8 mouse cellular contexts compared by ENCODE assay signal in the genomic region with DNA sequence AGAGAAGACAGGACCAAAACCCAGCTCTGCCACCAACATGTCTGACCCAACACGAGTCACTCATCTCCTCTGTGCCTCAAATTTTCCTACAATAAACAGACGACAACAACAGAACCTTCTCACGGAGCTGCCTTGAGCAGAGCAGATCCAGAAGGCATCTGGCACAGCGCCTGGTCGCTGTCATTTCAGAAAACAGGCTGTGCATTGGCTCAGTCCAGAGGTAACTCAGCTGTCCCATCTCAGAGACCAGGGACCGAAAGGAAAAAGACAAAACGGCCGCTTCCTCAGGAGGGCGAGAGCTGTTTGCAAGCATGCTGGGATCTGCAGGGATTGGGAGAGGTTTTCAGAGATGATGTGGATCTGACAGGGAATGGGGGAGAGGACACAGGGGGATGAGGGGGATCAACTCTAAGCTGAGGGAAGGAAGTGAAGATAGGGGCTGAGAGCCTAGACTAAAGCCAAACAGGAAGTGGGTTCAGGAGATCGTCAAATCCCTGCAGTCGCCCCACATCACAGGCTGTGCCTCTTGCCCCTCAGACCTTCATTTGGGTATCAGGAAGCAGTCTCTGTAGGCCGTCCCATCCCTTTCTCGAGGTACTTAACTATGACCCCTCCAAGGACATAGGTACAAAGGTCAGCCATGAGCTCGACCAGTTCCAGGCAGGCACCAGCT. TPM values are rescaled to one million over a fixed set of nuclear protein-coding genes. Genes with fewer than 3 reads are reported as not detected.
DNase-seq lines count a peak whose midpoint lies in the region; ATAC-seq lines count a peak whose summit lies in the region.

No protein-coding gene starts in this region.

- no peak overlapping the region for H3K27ac ChIP-seq in embryonic facial prominence, embryonic 14.5 days (replicated peaks; ENCODE audit: low read depth, low read length)
- peak overlapping the region; percentile 98 for H3K27ac ChIP-seq in liver, embryonic 11.5 days (ENCODE audit: low read depth, low read length)
- H3K27ac ChIP-seq in midbrain, embryonic 13.5 days = no peak overlapping the region

- H3K9me3 ChIP-seq in embryonic facial prominence, embryonic 14.5 days (ENCODE audit: control insufficient read depth, low read length) = no peaks in the 10 kb centered on the region
- no peaks in the 10 kb centered on the region for H3K9me3 ChIP-seq in liver, embryonic 11.5 days (ENCODE audit: control insufficient read depth, low read length)
- no peaks in the 10 kb centered on the region for H3K9me3 ChIP-seq in midbrain, embryonic 13.5 days

- no peaks in the 10 kb centered on the region for H3K36me3 ChIP-seq in embryonic facial prominence, embryonic 14.5 days (ENCODE audit: control insufficient read depth, insufficient read depth, low read length)
- H3K36me3 ChIP-seq in liver, embryonic 11.5 days (ENCODE audit: control insufficient read depth, insufficient read depth, low read length) = peaks cover 19% of the 10 kb centered on the region
- 0 out of 2 replicates have a peak, but pooled peaks cover 2% of the 10 kb centered on the region for H3K36me3 ChIP-seq in midbrain, embryonic 13.5 days

- no peaks in the 10 kb centered on the region for H3K27me3 ChIP-seq in embryonic facial prominence, embryonic 14.5 days (replicated peaks; ENCODE audit: control insufficient read depth, insufficient read depth, low read length)
- no peaks in the 10 kb centered on the region for H3K27me3 ChIP-seq in liver, embryonic 11.5 days (replicated peaks; ENCODE audit: control insufficient read depth, insufficient read depth, low read length)
- H3K27me3 ChIP-seq in midbrain, embryonic 13.5 days = no peaks in the 10 kb centered on the region

- no peak for ATAC-seq in embryonic facial prominence, embryonic 14.5 days (ENCODE audit: low read depth)
- ATAC-seq in liver, embryonic 11.5 days (replicated peaks; ENCODE audit: low FRiP score) = no peak
- no peak for ATAC-seq in midbrain, embryonic 13.5 days
- ATAC-seq in monocyte, adult 5-6 weeks (replicated peaks; ENCODE audit: insufficient number of reproducible peaks, low FRiP score, low TSS enrichment, poor library complexity, severe bottlenecking) = no peak

- H3K4me1 ChIP-seq in embryonic facial prominence, embryonic 14.5 days (ENCODE audit: control insufficient read depth, insufficient read depth, low read length) = peaks cover 4% of the 10 kb centered on the region; the same call in 1 of the 2 replicates
- H3K4me1 ChIP-seq in liver, embryonic 11.5 days (replicated peaks; ENCODE audit: control insufficient read depth, insufficient read depth, low read length) = peaks cover 44% of the 10 kb centered on the region
- H3K4me1 ChIP-seq in midbrain, embryonic 13.5 days (replicated peaks) = peaks cover 13% of the 10 kb centered on the region

- WGBS in embryonic facial prominence, embryonic 14.5 days = 57% methylated on average over 14 of the region's 14 CpGs
- 48% methylated on average over 14 of the region's 14 CpGs for WGBS in liver, embryonic 11.5 days
- 74% methylated on average over 14 of the region's 14 CpGs for WGBS in midbrain, embryonic 13.5 days

- H3K4me2 ChIP-seq in embryonic facial prominence, embryonic 14.5 days (ENCODE audit: low read depth, low read length) = no peak overlapping the region
- H3K4me2 ChIP-seq in liver, embryonic 11.5 days = peak overlapping the region; percentile 88
- H3K4me2 ChIP-seq in midbrain, embryonic 13.5 days (replicated peaks) = no peak overlapping the region

- H3K9ac ChIP-seq in embryonic facial prominence, embryonic 14.5 days (ENCODE audit: low read depth, low read length) = peak overlapping the region; percentile 30; the same call in 1 of the 2 replicates
- H3K9ac ChIP-seq in liver, embryonic 11.5 days (ENCODE audit: low read depth, low read length) = peak overlapping the region; percentile 67
- H3K9ac ChIP-seq in midbrain, embryonic 13.5 days (replicated peaks) = no peak overlapping the region

- DNase-seq in layer of hippocampus, adult 11-12 months (ENCODE audit: low spot score) = peak; percentile 32
- no peak for DNase-seq in layer of hippocampus, adult 9-10 months (ENCODE audit: low spot score)
- peak; percentile 48 for DNase-seq in adipocyte (ENCODE audit: low spot score)
- no peak for DNase-seq in embryonic facial prominence, embryonic 14.5 days (ENCODE audit: low spot score)
- no peak for DNase-seq in liver, embryonic 11.5 days (ENCODE audit: low spot score)
- DNase-seq in embryo, embryonic 10.5 days (ENCODE audit: low spot score) = no peak

- no peak overlapping the region for H3K4me3 ChIP-seq in embryonic facial prominence, embryonic 14.5 days (ENCODE audit: low read depth, low read length)
- H3K4me3 ChIP-seq in liver, embryonic 11.5 days (ENCODE audit: low read depth, low read length) = peak overlapping the region; percentile 83
- H3K4me3 ChIP-seq in midbrain, embryonic 13.5 days (replicated peaks) = no peak overlapping the region

RNA-seq across cellular contexts. Expression of gene Abcb10, which starts 4.6 kb away (rescaled TPM):
- polyA plus RNA-seq in embryonic facial prominence, embryonic 14.5 days (2014; fragmentation: Nextera tagmentation; extraction: Ambion mirVana) = 15.8 and 16.7 TPM in 2 replicates
- 115 and 134 TPM in 2 replicates for polyA plus RNA-seq in liver, embryonic 11.5 days (2014; fragmentation: Nextera tagmentation; extraction: Ambion mirVana)
- polyA plus RNA-seq in midbrain, embryonic 13.5 days (2015; fragmentation: Nextera tagmentation; extraction: Ambion mirVana) = 10.5 and 12.2 TPM in 2 replicates
- 6.3 to 7.8 TPM (median 7.2 TPM) in 3 replicates for total RNA-seq in monocyte, adult 5-6 weeks (2017)

RNA-seq across cellular contexts. Expression of gene Nup133, which starts 29.2 kb away (rescaled TPM):
- polyA plus RNA-seq in embryonic facial prominence, embryonic 14.5 days (2014; fragmentation: Nextera tagmentation; extraction: Ambion mirVana) = 30.4 and 31.8 TPM in 2 replicates
- polyA plus RNA-seq in liver, embryonic 11.5 days (2014; fragmentation: Nextera tagmentation; extraction: Ambion mirVana) = 47.4 and 49.3 TPM in 2 replicates
- polyA plus RNA-seq in midbrain, embryonic 13.5 days (2015; fragmentation: Nextera tagmentation; extraction: Ambion mirVana) = 32.2 and 32.9 TPM in 2 replicates
- total RNA-seq in monocyte, adult 5-6 weeks (2017) = 9.4 to 12.3 TPM (median 10.7 TPM) in 3 replicates

RNA-seq across cellular contexts. Expression of gene Taf5l, which starts 42.9 kb away (rescaled TPM):
- 36.1 and 42.2 TPM in 2 replicates for polyA plus RNA-seq in embryonic facial prominence, embryonic 14.5 days (2014; fragmentation: Nextera tagmentation; extraction: Ambion mirVana)
- polyA plus RNA-seq in liver, embryonic 11.5 days (2014; fragmentation: Nextera tagmentation; extraction: Ambion mirVana) = 62.5 and 67.4 TPM in 2 replicates
- polyA plus RNA-seq in midbrain, embryonic 13.5 days (2015; fragmentation: Nextera tagmentation; extraction: Ambion mirVana) = 26.4 and 27.1 TPM in 2 replicates
- 20.4 to 25.8 TPM (median 24.3 TPM) in 3 replicates for total RNA-seq in monocyte, adult 5-6 weeks (2017)

RNA-seq across cellular contexts. Expression of gene Urb2, which starts 43.0 kb away (rescaled TPM):
- 5.6 and 5.8 TPM in 2 replicates for polyA plus RNA-seq in embryonic facial prominence, embryonic 14.5 days (2014; fragmentation: Nextera tagmentation; extraction: Ambion mirVana)
- 11.0 and 13.7 TPM in 2 replicates for polyA plus RNA-seq in liver, embryonic 11.5 days (2014; fragmentation: Nextera tagmentation; extraction: Ambion mirVana)
- 3.1 and 3.4 TPM in 2 replicates for polyA plus RNA-seq in midbrain, embryonic 13.5 days (2015; fragmentation: Nextera tagmentation; extraction: Ambion mirVana)
- 5.7 to 7.1 TPM (median 6.0 TPM) in 3 replicates for total RNA-seq in monocyte, adult 5-6 weeks (2017)

Comparison
In these comparisons a context has a peak if more than half of its experiments do, and no peak if none do; other contexts are left out.
1. DNase-seq: peak in layer of hippocampus, adult 11-12 months (single experiment) and adipocyte (single experiment); none in layer of hippocampus, adult 9-10 months (single experiment), embryonic facial prominence, embryonic 14.5 days (single experiment), liver, embryonic 11.5 days (single experiment) and embryo, embryonic 10.5 days (single experiment).